Mouse (Mus musculus) heart, embryonic 10.5 days (tissue): ENCODE results near the gene Chia1. TPM values are rescaled to one million over a fixed set of nuclear protein-coding genes. Genes with fewer than 3 reads are reported as not detected.
"Not testable (repeated sequence)": the region's sequence is repeated elsewhere in the genome, so short reads cannot be mapped to it uniquely, and the experiment has no call there.

Experiments
- DNase-seq: peaks from one replicate; pipeline ENCODE4 v3.0.0-alpha.2; 2017; ENCODE audit warnings: low spot score
- H3K27ac ChIP-seq: fragments of 300-500 bp; sonication (generic); 2 replicates; pipeline ENCODE4 v1.5.1; 2016; ENCODE audit warnings: mild to moderate bottlenecking
- H3K27me3 ChIP-seq: fragments of 300-500 bp; sonication (generic); 2 replicates; pipeline ENCODE4 v1.6.1; 2016; ENCODE audit warnings: mild to moderate bottlenecking; ENCODE audit not compliant: poor library complexity, insufficient read depth, severe bottlenecking
- H3K36me3 ChIP-seq: fragments of 300-500 bp; sonication (generic); 2 replicates; pipeline ENCODE4 v1.6.1; 2016; ENCODE audit warnings: mild to moderate bottlenecking, moderate library complexity
- H3K4me1 ChIP-seq: fragments of 300-500 bp; sonication (generic); 2 replicates; pipeline ENCODE4 v1.6.1; 2016; ENCODE audit warnings: mild to moderate bottlenecking
- H3K4me3 ChIP-seq: fragments of 300-500 bp; sonication (generic); 2 replicates; pipeline ENCODE4 v1.5.1; 2016; ENCODE audit warnings: mild to moderate bottlenecking, moderate library complexity
- H3K9me3 ChIP-seq: fragments of 300-500 bp; sonication (generic); 2 replicates; pipeline ENCODE4 v1.6.1; 2016; ENCODE audit warnings: mild to moderate bottlenecking, moderate library complexity
- WGBS: fragments of 180-500 bp; shearing (Covaris S2); methylation state at CpG from one replicate; pipeline ENCODE4 v1.1.7; 2016; 5-methylcytosine and 5-hydroxymethylcytosine counted together
- polyA plus RNA-seq: library from polyadenylated mRNA; unstranded; fragments of >200 nt; fragmentation: Nextera tagmentation; extraction: Ambion mirVana; gene quantifications from 2 replicates; pipeline ENCODE4 v1.2.1, GENCODE M21; 2016

Gene Chia1
- polyA plus RNA-seq, result 0.14 and 0.18 TPM in 2 replicates

- no peaks in the 10 kb centered on the region for H3K4me1 ChIP-seq
- no peaks in the 10 kb centered on the region for H3K36me3 ChIP-seq
- no peak for DNase-seq
- H3K27ac ChIP-seq, result no peak within 1 kb of the TSS
- 80% methylated on average over 3 of the region's 3 CpGs for WGBS
- H3K9me3 ChIP-seq, result no peaks in the 10 kb centered on the region
- no peak within 1 kb of the TSS for H3K4me3 ChIP-seq
- no peaks in the 10 kb centered on the region for H3K27me3 ChIP-seq
Measured at GRCm38 (mm10) chr3:106112929-106113328, at the start of gene Chia1. TSS of gene Chia1 (plus strand) at chr3:106113229.

DNA sequence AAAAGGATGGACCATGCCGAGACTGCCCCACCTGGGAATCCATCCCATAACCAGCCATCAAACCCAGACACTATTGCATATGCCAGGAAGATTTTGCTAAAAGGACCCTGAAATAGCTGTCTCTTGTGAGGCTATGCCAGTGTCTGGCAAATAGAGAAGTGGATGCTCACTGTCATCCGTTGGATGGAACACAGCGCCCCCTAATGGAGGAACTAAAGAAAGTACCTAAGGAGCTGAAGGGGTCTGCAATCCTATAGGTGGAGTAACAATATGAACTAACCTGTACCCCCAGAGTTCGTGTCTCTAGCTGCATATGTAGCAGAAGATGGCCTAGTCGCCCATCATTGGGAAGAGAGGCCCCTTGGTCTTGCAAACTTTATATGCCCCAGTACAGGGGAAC lies 45.3 kb upstream of the Chia1 start:
- not testable (repeated sequence) for H3K27ac ChIP-seq, H3K4me3 ChIP-seq, H3K36me3 ChIP-seq, H3K9me3 ChIP-seq, H3K27me3 ChIP-seq, DNase-seq, H3K4me1 ChIP-seq
- WGBS, result 30% methylated on average over 5 of the region's 5 CpGs

DNA sequence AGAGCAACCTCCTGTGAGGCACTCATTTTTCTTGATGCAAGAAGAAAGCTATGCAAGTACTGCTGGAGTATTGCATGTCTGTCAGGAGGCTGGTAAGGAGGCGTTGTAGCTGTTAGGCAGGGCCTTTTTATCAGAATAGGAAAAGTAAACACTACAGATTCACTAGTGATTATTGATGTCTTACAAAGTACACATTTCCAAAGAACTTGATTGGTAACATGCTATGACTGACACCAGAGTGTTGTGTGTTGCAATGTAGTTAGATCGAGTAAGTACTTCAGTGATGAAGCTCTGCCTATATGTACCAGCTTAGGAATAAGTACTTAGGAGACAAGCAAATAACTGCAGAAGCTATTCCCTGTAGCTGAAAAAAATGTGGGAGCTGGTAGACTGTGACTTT lies 42.0 kb upstream of the Chia1 start:
- 79% methylated on average over 2 of the region's 2 CpGs for WGBS
- H3K27ac ChIP-seq, result no peak overlapping the region
- H3K27me3 ChIP-seq, result no peaks in the 10 kb centered on the region
- H3K4me3 ChIP-seq, result no peak overlapping the region
- DNase-seq, result no peak
- no peaks in the 10 kb centered on the region for H3K4me1 ChIP-seq
- H3K36me3 ChIP-seq, result no peaks in the 10 kb centered on the region
- no peaks in the 10 kb centered on the region for H3K9me3 ChIP-seq

DNA sequence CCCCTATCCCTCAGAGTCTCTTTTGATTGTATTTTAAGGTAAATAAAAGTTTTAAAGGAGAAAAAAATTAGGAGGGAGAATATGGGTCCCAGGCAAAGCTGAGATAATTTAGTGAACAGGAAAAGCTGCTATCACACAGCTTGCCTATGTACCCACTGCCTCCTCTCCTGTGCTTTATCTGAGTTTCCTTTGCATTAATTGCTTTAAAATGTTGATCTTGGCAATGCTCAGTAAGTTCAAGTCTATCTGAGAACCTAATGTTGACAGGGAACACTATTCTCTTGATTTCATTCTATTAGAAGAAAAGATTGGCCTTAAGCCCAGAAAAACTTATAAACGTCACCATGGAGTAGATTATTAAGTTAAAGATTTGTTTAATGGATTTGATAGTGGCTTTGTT lies 38.2 kb upstream of the Chia1 start:
- WGBS, result 51% methylated on average over 1 of the region's 1 CpGs
- Histone ChIP-seq H3K36me3 (no peaks in the 10 kb centered on the region), H3K27me3 (no peaks in the 10 kb centered on the region), H3K9me3 (no peaks in the 10 kb centered on the region), H3K4me1 (no peaks in the 10 kb centered on the region), H3K4me3 (no peak overlapping the region), H3K27ac (no peak overlapping the region)
- DNase-seq, result no peak

DNA sequence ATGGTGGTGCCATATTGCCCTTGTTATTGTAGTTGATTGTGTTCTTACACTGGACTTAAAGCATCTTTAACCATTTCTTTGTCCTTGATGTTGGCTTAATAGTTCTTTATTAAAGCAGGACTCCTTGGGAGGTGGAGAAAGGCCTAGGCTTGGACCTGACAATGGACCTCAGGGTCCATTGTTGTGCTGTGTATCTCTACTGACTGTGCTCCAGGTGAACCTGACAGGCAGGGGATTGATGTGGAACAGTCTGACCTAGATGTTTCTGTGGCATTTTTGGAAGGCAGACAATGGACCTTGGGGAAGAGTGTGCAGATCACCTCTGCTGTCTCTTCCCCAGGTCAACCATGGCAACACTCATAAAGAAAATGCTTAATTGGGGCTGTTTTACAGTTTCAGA lies 14.0 kb downstream of the Chia1 start:
- no peak for DNase-seq
- H3K27ac ChIP-seq, result no peak overlapping the region
- no peaks in the 10 kb centered on the region for H3K36me3 ChIP-seq
- H3K4me3 ChIP-seq, result no peak overlapping the region
- H3K27me3 ChIP-seq, result no peaks in the 10 kb centered on the region
- H3K9me3 ChIP-seq, result peaks cover 19% of the 10 kb centered on the region
- no peaks in the 10 kb centered on the region for H3K4me1 ChIP-seq

- no peak for DNase-seq
- WGBS, result 66% methylated on average over 4 of the region's 4 CpGs
- Histone ChIP-seq H3K27ac (no peak overlapping the region), H3K36me3 (no peaks in the 10 kb centered on the region), H3K9me3 (peaks cover 14% of the 10 kb centered on the region; the same call in 1 of the 2 replicates), H3K4me1 (no peaks in the 10 kb centered on the region), H3K27me3 (no peaks in the 10 kb centered on the region), H3K4me3 (no peak overlapping the region)
Measured at GRCm38 (mm10) chr3:106128807-106129493, 15.9 kb downstream of the Chia1 start.

DNA sequence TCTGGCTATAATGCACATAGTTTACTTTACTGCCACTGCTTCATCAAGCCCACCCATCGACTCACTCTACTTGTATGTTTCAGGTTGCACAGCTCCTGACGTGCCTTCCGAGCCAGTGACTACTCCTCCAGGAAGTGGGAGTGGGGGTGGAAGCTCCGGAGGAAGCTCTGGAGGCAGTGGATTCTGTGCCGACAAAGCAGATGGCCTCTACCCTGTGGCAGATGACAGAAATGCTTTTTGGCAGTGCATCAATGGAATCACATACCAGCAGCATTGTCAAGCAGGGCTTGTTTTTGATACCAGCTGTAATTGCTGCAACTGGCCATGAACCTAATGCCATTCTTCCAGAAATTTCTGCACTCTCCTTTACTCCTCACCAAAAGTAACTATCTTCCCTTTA lies 18.7 kb downstream of the Chia1 start:
- no peaks in the 10 kb centered on the region for H3K36me3 ChIP-seq
- no peak overlapping the region for H3K4me3 ChIP-seq
- peaks cover 14% of the 10 kb centered on the region; the same call in 1 of the 2 replicates for H3K9me3 ChIP-seq
- 70% methylated on average over 5 of the region's 5 CpGs for WGBS
- no peaks in the 10 kb centered on the region for H3K4me1 ChIP-seq
- no peak for DNase-seq
- H3K27ac ChIP-seq, result no peak overlapping the region
- H3K27me3 ChIP-seq, result no peaks in the 10 kb centered on the region

- WGBS, result 81% methylated on average over 10 of the region's 10 CpGs
- no peaks in the 10 kb centered on the region for H3K27me3 ChIP-seq
- no peaks in the 10 kb centered on the region for H3K4me1 ChIP-seq
- H3K36me3 ChIP-seq, result no peaks in the 10 kb centered on the region
- no peak for DNase-seq
- H3K9me3 ChIP-seq, result peaks cover 19% of the 10 kb centered on the region
- H3K27ac ChIP-seq, result no peak overlapping the region
- no peak overlapping the region for H3K4me3 ChIP-seq
Measured at GRCm38 (mm10) chr3:106144081-106144480, 31.1 kb downstream of the Chia1 start.

GRCm38 (mm10) chr3:106154413-106154812 lies 41.4 kb downstream of the Chia1 start:
- no peaks in the 10 kb centered on the region for H3K4me1 ChIP-seq
- peaks cover 12% of the 10 kb centered on the region; the same call in 1 of the 2 replicates for H3K9me3 ChIP-seq
- no peak overlapping the region for H3K27ac ChIP-seq
- WGBS, result 76% methylated on average over 2 of the region's 2 CpGs
- no peaks in the 10 kb centered on the region for H3K36me3 ChIP-seq
- DNase-seq, result no peak
- no peaks in the 10 kb centered on the region for H3K27me3 ChIP-seq
- H3K4me3 ChIP-seq, result no peak overlapping the region

- Histone ChIP-seq H3K4me1 (no peaks in the 10 kb centered on the region), H3K36me3 (no peaks in the 10 kb centered on the region), H3K9me3 (no peaks in the 10 kb centered on the region), H3K27ac (no peak within 1 kb of the TSS), H3K27me3 (no peaks in the 10 kb centered on the region), H3K4me3 (no peak within 1 kb of the TSS)
- 69% methylated on average over 3 of the region's 3 CpGs for WGBS
- DNase-seq, result no peak
Measured at GRCm38 (mm10) chr3:106167464-106167863, 54.4 kb downstream of the Chia1 start, which contains the start of gene Chil3. TSS of gene Chil3 (minus strand) at chr3:106167564.

DNA sequence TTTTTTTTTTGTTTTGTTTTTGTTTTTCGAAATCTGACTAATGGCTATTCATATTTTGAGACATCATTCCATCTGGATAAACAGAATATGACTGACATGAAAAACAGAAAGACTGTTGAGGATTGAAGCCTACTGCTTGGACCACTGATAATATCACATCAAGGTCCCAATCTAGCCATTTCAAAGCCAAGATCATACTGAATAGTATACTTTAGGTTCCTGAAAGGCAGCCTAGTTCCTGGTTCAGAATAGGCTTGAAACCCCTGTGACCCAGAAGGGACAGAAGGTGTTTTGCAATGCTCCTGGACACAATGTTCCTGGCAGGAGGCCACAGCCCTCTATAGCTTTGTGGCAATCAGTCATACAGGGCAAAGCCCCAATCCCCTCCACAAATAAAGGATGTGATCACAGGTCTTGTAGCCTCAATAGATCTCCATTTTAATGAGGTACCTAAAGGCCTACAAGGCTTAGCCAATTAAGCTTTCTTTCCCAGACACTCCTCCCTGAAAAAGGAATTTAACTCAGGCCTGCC lies 57.6 kb downstream of the Chia1 start:
- 38% methylated on average over 1 of the region's 1 CpGs for WGBS
- DNase-seq, result no peak
- no peaks in the 10 kb centered on the region for H3K36me3 ChIP-seq
- H3K27me3 ChIP-seq, result no peaks in the 10 kb centered on the region
- no peaks in the 10 kb centered on the region for H3K4me1 ChIP-seq
- H3K27ac ChIP-seq, result no peak overlapping the region
- H3K4me3 ChIP-seq, result no peak overlapping the region
- H3K9me3 ChIP-seq, result no peaks in the 10 kb centered on the region

DNA sequence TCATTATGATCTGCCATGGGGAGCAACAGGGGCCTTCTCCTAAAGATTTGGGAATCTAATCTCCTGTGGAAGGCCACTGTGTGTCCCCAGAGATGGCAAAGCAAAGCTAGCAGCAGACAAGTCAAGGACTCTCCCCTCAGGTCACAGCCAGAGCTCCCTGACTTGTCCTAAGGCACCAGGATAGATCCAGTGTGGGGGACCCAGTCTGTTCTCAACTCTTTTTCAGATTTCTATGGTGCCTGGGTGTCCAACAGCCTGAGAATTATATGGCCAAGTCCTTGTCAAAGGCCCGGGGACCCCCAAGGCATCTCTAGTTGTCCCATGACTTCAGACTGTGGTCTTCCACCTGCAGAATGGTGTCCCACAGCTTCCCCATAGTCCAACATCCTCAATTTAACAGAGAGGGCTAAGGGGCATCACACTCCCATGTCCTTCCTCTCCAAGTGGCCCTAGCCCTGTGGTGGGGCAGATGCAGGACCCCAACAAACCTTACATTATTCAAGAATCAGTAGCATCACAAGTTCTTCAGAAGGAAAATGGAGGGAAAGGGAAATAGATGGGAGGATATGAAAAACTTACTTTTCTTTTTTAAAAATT lies 58.2 kb downstream of the Chia1 start:
- 75% methylated on average over 1 of the region's 1 CpGs for WGBS
- H3K36me3 ChIP-seq, result no peaks in the 10 kb centered on the region
- DNase-seq, result no peak
- no peak overlapping the region for H3K4me3 ChIP-seq
- no peaks in the 10 kb centered on the region for H3K4me1 ChIP-seq
- H3K27me3 ChIP-seq, result no peaks in the 10 kb centered on the region
- H3K9me3 ChIP-seq, result no peaks in the 10 kb centered on the region
- no peak overlapping the region for H3K27ac ChIP-seq

- WGBS, result 65% methylated on average over 2 of the region's 2 CpGs
Measured at GRCm38 (mm10) chr3:106172506-106172905, 59.5 kb downstream of the Chia1 start.

More at GRCm38 (mm10) chr3:106172506-106172905, 59.5 kb downstream of the Chia1 start:
- H3K27me3 ChIP-seq, H3K27ac ChIP-seq, H3K4me1 ChIP-seq, H3K4me3 ChIP-seq, H3K9me3 ChIP-seq, DNase-seq, H3K36me3 ChIP-seq: not testable (repeated sequence)
